Mouse (Mus musculus) left cerebral cortex, adult 11 months (tissue): ENCODE data around the gene Acta1.

Source experiments
- DNase-seq: peaks from one replicate; pipeline ENCODE4 v3.0.0; 2022; ENCODE audit warnings: low spot score

Acta1 gene

DNA sequence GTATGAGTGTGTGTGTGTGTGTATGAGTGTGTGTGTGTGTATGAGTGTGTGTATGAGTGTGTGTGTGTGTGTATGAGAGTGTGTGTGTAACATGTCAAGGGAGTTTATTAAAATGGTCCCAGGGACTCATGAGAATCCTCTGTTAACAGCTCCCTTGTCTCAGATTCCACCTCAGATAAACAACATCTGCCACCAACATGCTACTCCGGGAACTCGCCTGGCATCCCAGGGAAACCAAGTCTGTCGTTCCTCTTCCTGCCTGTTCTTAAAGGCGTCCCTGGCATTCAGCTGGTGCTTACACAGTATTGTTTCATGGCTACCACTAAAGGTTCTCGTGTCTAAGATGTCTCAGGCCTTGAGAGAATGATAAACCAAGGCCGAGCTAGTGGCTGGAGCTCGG, 50.2 kb downstream of the Acta1 start:
- DNase-seq, result no peak

DNA sequence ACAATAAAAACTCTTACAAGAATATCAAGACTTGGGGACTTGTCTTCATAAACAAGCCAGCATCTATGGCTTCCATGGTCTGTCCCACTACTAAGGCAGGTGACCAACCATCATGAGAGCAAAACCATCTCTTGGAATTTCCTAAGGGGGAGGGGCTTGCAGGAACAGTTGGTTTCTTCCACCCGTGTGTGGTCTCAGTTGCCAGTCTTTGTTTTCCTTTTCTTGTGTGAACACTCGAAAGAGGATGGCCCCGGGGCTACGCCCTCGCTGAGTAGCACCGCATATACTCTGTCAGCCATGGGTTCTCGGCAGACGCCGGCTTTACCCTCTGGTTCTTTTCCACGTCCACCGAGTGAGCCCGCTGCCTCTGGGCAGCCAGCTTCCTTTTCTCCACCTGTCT, 52.5 kb downstream of the Acta1 start:
- DNase-seq, result no peak
